Mouse (Mus musculus) CH12.LX (cell line): ENCODE measurements around the gene Dpf3.

Source experiments
- CTCF ChIP-seq, 2 experiments: IDR thresholded peaks in 1 of 2; conservative IDR thresholded peaks in 1 of 2; 2 replicates each; pipeline ENCODE4 v1.5.1; 2011 to 2012; ENCODE audit warnings: low read depth in 2 of 2, low read length in 2 of 2, improper control_type of control experiment in 1 of 2, inconsistent platforms in 1 of 2, mild to moderate bottlenecking in 1 of 2, moderate library complexity in 1 of 2
- E2F4 ChIP-seq: IDR thresholded peaks from 2 replicates; pipeline ENCODE4 v1.6.1; 2011; ENCODE audit warnings: low read depth, low read length, improper control_type of control experiment; ENCODE audit not compliant: insufficient replicate concordance
- EP300 ChIP-seq: IDR thresholded peaks from 2 replicates; pipeline ENCODE4 v1.6.1; 2011; ENCODE audit warnings: low read length, improper control_type of control experiment
- IRF4 ChIP-seq: IDR thresholded peaks from 2 replicates; pipeline ENCODE4 v1.6.1; 2014; ENCODE audit warnings: low read depth, mild to moderate bottlenecking, inconsistent platforms, low read length, improper control_type of control experiment
- MEF2A ChIP-seq: IDR thresholded peaks from 2 replicates; pipeline ENCODE4 v1.6.1; 2014; ENCODE audit warnings: low read depth, mild to moderate bottlenecking, inconsistent platforms, low read length, improper control_type of control experiment, borderline replicate concordance
- NELFE ChIP-seq: IDR thresholded peaks from 2 replicates; pipeline ENCODE4 v1.6.1; 2011; ENCODE audit warnings: low read depth, low read length, improper control_type of control experiment
- TCF12 ChIP-seq: IDR thresholded peaks from 2 replicates; pipeline ENCODE4 v1.6.1; 2014; ENCODE audit warnings: low read depth, mild to moderate bottlenecking, inconsistent platforms, low read length, improper control_type of control experiment
- USF1 ChIP-seq: IDR thresholded peaks from 2 replicates; pipeline ENCODE4 v1.6.1; 2014; ENCODE audit warnings: low read depth, mild to moderate bottlenecking, inconsistent platforms, low read length, improper control_type of control experiment

DNA sequence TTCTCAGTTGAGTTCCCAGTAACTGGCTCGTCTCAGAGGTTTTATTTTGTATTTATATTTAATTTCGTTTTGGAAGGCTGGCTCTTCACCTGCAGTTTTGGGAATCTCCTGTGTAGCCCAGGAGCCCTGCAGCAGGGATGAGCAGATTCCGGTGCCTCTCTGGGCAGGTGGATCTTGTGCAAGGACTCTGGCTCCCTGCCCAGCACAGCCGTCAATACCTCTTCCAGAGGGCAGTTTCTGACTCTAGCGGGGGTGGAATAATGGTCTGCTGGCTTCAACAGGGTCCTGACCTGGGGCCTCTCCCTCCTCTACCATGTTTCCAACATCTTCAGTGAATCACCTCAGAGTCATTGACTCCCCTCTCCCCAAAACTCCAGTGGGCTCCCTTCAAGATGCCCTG, 283.2 kb downstream of the Dpf3 start:
- TF ChIP-seq CTCF (conservative IDR thresholded peaks at IDR 0.05 in 1 of 2, IDR thresholded peaks at IDR 0.05 in 1 of 2; ENCODE audit: low read depth in 2 of 2, low read length in 2 of 2) (no peak), TCF12 (no peak), USF1 (no peak), EP300 (no peak), IRF4 (no peak), MEF2A (no peak), E2F4 (no peak), NELFE (no peak)
